Mouse (Mus musculus) lung, adult 18-20 months (tissue): ENCODE data around the gene Ppp1r21.

Experiments
- DNase-seq, 2 experiments: peaks; one replicate each; pipeline ENCODE4 v3.0.0; 2022; ENCODE audit warnings: mixed read lengths in 2 of 2

The Ppp1r21 gene

GRCm38 (mm10) chr17:88578522-88579242, 48.8 kb downstream of the Ppp1r21 start:
- DNase-seq: no peak

GRCm38 (mm10) chr17:88580556-88580955, 50.6 kb downstream of the Ppp1r21 start:
- DNase-seq: no peak

- DNase-seq: peak; percentile 31 to 56
Observed at GRCm38 (mm10) chr17:88581511-88582021, 51.6 kb downstream of the Ppp1r21 start.

- peak in 1 of 2 experiments; percentile 37 for DNase-seq
Observed at GRCm38 (mm10) chr17:88582999-88583398, 53.1 kb downstream of the Ppp1r21 start.

- peak in 1 of 2 experiments; percentile 31 for DNase-seq
Observed at GRCm38 (mm10) chr17:88583411-88583810, 53.5 kb downstream of the Ppp1r21 start.

- no peak for DNase-seq
Observed at GRCm38 (mm10) chr17:88587371-88587770, 57.5 kb downstream of the Ppp1r21 start.

- DNase-seq: no peak
Observed at GRCm38 (mm10) chr17:88588228-88588627, 58.3 kb downstream of the Ppp1r21 start.

GRCm38 (mm10) chr17:88590251-88590650, 60.3 kb downstream of the Ppp1r21 start:
- no peak for DNase-seq

- DNase-seq: no peak
Observed at GRCm38 (mm10) chr17:88595071-88595470, 65.2 kb downstream of the Ppp1r21 start.

GRCm38 (mm10) chr17:88596068-88596467, 66.2 kb downstream of the Ppp1r21 start:
- no peak for DNase-seq

- DNase-seq: no peak
Observed at GRCm38 (mm10) chr17:88596544-88597221, 66.8 kb downstream of the Ppp1r21 start.

- peak; percentile 80 to 87 for DNase-seq
Observed at GRCm38 (mm10) chr17:88597222-88598055, 67.5 kb downstream of the Ppp1r21 start, which contains the start of gene Ston1. TSS of gene Ston1 (plus strand) at chr17:88597684.

- no peak for DNase-seq
Observed at GRCm38 (mm10) chr17:88598056-88598420, 68.1 kb downstream of the Ppp1r21 start.

GRCm38 (mm10) chr17:88598570-88599368, 68.9 kb downstream of the Ppp1r21 start:
- peak in 1 of 2 experiments; percentile 41 for DNase-seq

- DNase-seq: peak in 1 of 2 experiments; percentile 50
Observed at GRCm38 (mm10) chr17:88600492-88601026, 70.6 kb downstream of the Ppp1r21 start.

GRCm38 (mm10) chr17:88603943-88604342, 74.0 kb downstream of the Ppp1r21 start:
- DNase-seq: no peak

GRCm38 (mm10) chr17:88606056-88606455, 76.1 kb downstream of the Ppp1r21 start:
- DNase-seq: no peak

- no peak for DNase-seq
Observed at GRCm38 (mm10) chr17:88609361-88609760, 79.4 kb downstream of the Ppp1r21 start.

GRCm38 (mm10) chr17:88611057-88611456, 81.1 kb downstream of the Ppp1r21 start:
- no peak for DNase-seq

GRCm38 (mm10) chr17:88613172-88613571, 83.3 kb downstream of the Ppp1r21 start:
- DNase-seq: no peak

GRCm38 (mm10) chr17:88613721-88614120, 83.8 kb downstream of the Ppp1r21 start:
- DNase-seq: no peak

GRCm38 (mm10) chr17:88614234-88614633, 84.3 kb downstream of the Ppp1r21 start:
- peak; percentile 37 to 64 for DNase-seq
